Mouse (Mus musculus) granulocyte monocyte progenitor cell, adult 5-6 weeks (primary cell): ENCODE results near the gene Gm49601. TPM values are rescaled to one million over a fixed set of nuclear protein-coding genes. Genes with fewer than 3 reads are reported as not detected.
A peak's percentile ranks its signal among the peaks of the same experiment; 100 is the strongest.

Experiments used
- ATAC-seq: replicated peaks from 2 replicates; pipeline ENCODE4 v1.8.0; 2016; ENCODE audit warnings: mild to moderate bottlenecking, moderate TSS enrichment, inconsistent platforms; ENCODE audit not compliant: poor library complexity, severe bottlenecking
- total RNA-seq, 2 experiments: library from RNA; stranded (forward) in 1 of 2; stranded (reverse) in 1 of 2; fragments of 200-712, 200-1000 nt in 1 of 2; fragments of >200 nt in 1 of 2; fragmentation: Nextera tagmentation in 1 of 2; gene quantifications; 2 replicates each; pipeline ENCODE4 v1.2.3; 2014 to 2017

The Gm49601 gene
- total RNA-seq, 2 experiments from 2014 or later, result 1.9 TPM; not detected in 1

DNA sequence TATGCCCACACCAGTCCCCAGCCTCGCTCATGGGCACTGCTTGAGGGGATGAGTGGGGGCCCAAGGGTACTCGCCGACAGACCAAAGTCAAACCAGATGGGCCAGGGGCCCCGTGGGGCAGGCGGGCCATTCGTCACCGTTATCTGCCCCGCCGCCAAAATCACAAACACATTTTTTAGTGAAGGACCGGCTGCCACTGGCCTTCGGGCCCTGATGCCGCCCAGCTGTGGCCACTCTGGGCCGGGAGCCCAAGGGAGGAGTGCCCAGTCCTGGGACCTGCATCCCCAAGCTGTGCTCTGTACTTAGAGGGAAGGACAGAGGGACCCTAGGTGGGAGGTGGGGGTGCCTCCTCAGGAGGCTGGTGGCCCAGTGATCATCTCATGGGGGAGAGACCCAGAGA is 14.5 kb downstream of the Gm49601 start:
- no peak for ATAC-seq

- ATAC-seq, result no peak
Measured at GRCm38 (mm10) chr16:18609099-18609498, 17.1 kb downstream of the Gm49601 start.

DNA sequence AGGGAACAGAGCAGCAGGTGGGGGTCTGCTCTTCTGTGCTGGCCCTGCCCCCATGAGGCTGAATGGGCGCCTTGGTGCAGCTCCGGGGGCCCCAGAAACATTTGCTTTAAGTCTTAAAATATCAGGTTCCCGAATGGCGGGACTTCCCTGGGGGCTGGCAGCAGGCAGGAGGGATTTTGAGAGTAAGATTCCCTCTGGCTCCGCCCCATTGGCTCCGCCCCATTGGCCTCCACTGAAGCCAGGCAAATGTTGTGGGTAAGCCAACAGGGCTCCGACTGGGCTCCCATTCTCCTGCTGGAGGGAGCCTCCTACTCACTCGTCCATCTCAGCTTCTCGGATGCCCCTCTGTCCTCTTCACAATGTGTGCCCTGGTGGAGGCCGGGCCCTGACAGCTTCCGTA is 18.0 kb downstream of the Gm49601 start:
- ATAC-seq, result no peak

DNA sequence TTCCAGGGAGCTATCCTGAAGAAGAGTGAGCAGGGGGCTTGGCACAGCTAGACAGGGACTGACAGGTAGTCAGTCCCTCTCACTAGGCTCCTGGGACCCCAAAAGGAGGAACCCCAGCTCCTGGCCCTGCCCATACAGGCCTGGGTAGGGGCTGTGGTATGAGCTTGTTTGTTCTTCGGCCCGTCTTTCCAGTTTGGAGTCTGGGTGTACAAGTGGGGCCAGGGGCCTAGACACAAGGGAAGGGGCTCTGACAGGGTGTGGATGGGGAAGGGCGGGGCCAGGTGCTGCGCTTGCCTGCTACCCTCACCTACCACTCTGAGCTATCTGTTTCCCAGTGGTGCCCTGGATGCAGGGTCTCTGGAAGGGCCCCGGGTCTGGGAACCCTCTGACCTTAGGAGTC is 20.5 kb downstream of the Gm49601 start:
- ATAC-seq, result no peak

DNA sequence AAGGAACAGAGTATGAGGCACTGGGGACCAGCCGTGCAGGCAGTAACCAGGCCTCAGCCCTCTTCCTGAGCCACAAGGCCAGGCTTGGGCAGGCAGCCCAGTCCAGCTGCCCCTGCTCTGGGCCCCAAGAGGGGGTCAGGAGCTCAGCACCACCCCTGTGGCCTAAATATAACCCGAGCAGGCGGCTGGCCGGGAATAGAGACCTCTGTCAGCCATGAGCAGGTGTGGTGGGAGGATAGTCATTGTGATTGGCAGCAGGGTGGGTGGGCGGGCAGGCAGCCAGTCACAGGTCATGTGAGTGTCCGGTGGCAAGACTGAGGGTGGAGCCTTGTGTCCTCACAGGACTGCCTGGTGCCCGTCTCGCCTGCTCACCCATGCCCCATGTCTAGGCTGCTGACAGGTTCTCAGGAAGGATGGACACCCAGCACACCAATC is 21.9 kb downstream of the Gm49601 start:
- ATAC-seq, result no peak

GRCm38 (mm10) chr16:18601447-18601846 is 24.8 kb downstream of the Gm49601 start:
- no peak for ATAC-seq

DNA sequence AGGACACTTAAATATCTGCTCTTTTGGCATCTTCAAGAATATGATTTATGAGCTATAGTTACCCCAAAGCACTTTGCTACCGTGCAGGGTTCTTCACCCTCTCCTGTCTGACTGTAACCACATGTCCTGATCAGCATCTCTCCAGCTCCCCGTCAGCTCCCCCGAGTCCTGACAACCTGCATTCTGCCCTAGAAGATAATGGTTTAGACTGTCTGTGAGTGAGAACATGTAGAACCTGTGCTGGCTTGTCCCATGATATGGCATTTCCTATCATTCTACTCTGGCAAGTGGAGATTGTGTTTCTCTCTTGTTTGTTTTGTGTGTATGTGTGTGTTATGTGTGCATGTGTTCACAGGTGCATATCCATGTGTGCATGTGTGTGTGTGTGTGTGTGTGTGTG is 28.2 kb downstream of the Gm49601 start:
- ATAC-seq, result no peak

DNA sequence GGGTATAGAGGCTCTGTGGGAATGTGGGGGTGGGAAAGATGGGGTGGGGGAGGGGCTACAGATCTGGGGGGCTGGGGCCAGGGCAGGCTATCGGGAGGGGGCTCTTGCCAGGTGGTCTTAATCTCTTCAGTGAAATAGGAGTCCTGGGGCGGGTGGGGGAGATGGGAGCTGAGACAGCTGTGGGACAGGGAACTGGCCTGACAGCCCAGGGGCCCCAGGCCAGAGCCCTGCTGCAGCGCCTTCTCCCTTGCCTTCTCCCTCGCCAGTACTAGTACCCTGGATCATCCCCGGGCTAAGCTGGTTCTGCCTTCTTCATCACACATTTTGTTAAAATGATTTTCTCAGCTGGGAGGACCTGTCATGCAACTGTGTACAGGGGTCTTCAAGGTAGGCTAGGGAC is 30.0 kb downstream of the Gm49601 start:
- ATAC-seq, result no peak

- ATAC-seq, result no peak
Measured at GRCm38 (mm10) chr16:18593930-18594329, 32.3 kb downstream of the Gm49601 start.

- peak; percentile 40 for ATAC-seq
Measured at GRCm38 (mm10) chr16:18591047-18592018, 34.9 kb downstream of the Gm49601 start.

GRCm38 (mm10) chr16:18589804-18590790 is 36.1 kb downstream of the Gm49601 start, which contains the start of gene Tbx1:
Tbx1 (minus strand) TSS chr16:18590671.
- peak; percentile 52 for ATAC-seq

- ATAC-seq, result no peak
Measured at GRCm38 (mm10) chr16:18589080-18589621, 37.1 kb downstream of the Gm49601 start.

DNA sequence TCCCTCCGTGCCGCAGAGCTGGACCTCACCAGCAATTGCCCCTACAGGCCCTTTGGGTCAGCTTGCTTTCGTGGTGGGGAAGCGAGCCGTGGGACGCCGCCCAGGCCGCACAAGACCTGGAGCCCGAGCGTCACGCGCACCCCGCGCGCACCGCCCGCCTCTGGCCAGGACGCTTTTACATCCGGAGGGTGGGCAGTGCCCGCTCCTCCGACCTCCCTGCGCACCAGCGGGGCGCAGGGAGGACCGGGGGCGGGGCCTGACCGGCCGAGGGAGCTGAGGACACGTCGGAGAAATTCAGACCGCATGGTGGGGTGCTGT is 37.5 kb downstream of the Gm49601 start:
- no peak for ATAC-seq

DNA sequence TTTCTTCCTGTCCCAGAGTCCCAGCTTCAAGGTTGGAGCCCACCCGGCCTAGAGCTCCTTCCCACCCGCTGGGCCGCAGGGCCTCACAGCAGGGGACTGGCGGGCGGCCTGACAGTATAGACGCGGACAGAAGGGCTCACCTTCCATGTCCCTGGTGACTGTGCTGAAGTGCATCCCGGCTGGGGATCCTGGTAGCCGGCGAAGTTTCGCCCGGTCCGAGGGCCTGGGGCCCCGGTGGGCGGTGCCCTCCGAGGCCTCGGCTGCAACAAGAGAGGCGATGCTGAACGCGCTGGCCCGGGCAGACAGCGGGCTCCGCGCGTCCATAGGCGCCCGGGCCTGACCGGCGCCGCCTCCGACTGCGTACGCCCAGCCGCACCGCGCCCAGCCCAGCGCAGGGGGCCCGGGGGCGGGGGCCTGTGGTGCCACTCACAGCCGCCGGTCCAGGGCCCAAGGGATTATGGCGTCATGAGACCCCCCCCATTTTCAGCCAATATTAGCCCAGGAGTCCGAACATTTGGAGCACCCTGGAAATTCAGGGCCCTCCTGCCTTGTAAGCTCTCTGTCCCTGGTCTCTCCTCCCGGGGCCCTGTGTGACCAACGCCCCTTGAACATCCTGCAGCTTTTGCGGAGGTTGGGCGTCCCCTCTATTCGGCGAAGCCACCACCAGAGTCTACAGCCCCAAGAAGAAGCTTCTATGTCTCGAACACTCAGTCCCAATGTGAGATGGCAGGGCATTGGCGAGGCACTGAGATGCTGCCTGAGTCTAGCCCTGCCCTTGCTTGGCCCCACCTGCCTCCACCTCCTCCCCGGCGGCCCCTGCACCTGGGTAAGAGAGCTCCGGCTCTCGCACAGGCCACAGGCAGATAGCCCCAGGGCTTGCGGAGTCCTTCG is 38.1 kb downstream of the Gm49601 start:
- no peak for ATAC-seq

GRCm38 (mm10) chr16:18586906-18587546 is 39.2 kb downstream of the Gm49601 start:
- no peak for ATAC-seq

DNA sequence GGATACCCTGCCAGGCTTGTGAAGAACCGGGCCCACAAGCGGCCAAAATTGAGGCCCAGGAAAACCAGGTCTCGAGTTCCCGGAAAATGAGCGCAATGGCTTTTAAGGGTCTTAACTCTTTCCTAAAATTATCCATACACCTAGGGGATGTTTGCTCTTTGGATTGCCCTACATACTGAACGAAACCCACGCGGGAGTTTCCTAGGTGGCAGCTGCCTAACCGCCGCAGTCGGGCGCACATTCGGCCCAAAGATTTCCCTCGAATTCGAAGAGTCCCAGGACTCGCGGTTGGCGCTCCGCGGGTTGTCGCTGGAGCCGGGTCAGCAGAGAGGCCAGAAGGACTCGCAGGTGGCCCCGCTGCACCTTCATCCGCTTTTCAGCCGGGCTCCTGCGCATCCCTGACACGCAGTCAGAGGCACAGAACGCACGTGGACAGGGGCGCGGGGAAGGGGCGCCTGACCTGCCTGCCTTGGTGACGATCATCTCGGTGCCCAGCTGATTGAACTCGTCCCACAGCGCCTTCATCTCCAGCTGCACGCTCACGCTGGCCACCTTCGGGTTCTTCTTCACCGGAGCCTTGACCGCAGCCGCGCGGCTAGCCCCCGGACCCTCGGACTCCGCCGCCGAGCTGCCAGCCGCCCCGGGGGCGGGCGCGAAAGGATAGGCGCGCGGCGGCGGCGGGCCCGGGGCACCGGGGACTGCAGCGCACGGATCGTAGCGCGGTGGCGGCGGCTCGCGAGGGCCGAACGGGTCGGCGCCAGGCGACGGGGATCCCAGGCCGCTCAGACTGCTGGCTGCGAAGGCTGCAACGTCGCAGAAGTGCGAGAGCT is 39.9 kb downstream of the Gm49601 start:
- no peak for ATAC-seq

DNA sequence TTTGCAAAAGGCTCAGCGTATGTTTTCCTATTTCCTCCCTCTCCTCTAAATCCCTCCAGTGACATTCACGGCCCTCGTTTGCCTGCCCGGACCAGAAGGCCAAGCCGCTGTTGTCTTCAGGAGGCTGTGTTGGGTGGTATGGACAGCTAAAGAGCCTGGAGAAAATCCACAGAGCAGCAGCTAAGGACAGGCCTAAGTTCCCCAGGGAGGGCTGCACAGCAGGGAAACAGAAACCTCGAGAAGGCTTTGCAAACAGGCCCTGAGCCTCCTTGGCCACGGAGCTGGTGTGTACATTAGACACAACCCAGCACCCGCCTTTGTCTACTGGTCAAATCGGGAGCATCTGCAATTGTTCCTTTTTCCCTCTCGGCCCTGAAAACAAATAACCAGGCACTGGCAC is 40.6 kb downstream of the Gm49601 start:
- ATAC-seq, result no peak

GRCm38 (mm10) chr16:18584901-18585510 is 41.2 kb downstream of the Gm49601 start:
- ATAC-seq, result no peak
